Mouse (Mus musculus) heart, postnatal 0 days (tissue): ENCODE results near the gene Ppat. TPM values are rescaled to one million over a fixed set of nuclear protein-coding genes. Genes with fewer than 3 reads are reported as not detected.
A peak's percentile ranks its signal among the peaks of the same experiment; 100 is the strongest.

Source experiments
- ATAC-seq: fragments of 200-750 bp; cut with Nextera tagmentation; 2 replicates; pipeline ENCODE4 v1.8.0; 2017; ENCODE audit warnings: low read depth, moderate number of reproducible peaks, moderate library complexity; ENCODE audit not compliant: insufficient read depth
- DNase-seq: peaks from one replicate; pipeline ENCODE4 v3.0.0-alpha.2; 2016; ENCODE audit warnings: low spot score
- H3K27ac ChIP-seq: fragments of 300-500 bp; sonication (generic); 2 replicates; pipeline ENCODE4 v1.5.1; 2014; ENCODE audit warnings: low read depth, mild to moderate bottlenecking
- H3K27me3 ChIP-seq: fragments of 300-500 bp; sonication (generic); 2 replicates; pipeline ENCODE4 v1.6.1; 2014; ENCODE audit warnings: low read length, mixed read lengths; ENCODE audit not compliant: control insufficient read depth, insufficient read depth
- H3K36me3 ChIP-seq: fragments of 300-500 bp; sonication (generic); replicated peaks from 2 replicates; pipeline ENCODE4 v1.6.1; 2014; ENCODE audit warnings: low read length, mixed read lengths; ENCODE audit not compliant: control insufficient read depth, insufficient read depth
- H3K4me1 ChIP-seq: fragments of 300-500 bp; sonication (generic); 2 replicates; pipeline ENCODE4 v1.6.1; 2014; ENCODE audit warnings: antibody characterized with exemption; ENCODE audit not compliant: control insufficient read depth, insufficient read depth
- H3K4me2 ChIP-seq: fragments of 300-500 bp; sonication (generic); 2 replicates; pipeline ENCODE4 v1.6.1; 2014; ENCODE audit warnings: low read depth, mild to moderate bottlenecking, low read length, moderate library complexity
- H3K4me3 ChIP-seq: fragments of 300-500 bp; sonication (generic); 2 replicates; pipeline ENCODE4 v1.5.1; 2014; ENCODE audit warnings: low read depth, low read length
- H3K9ac ChIP-seq: fragments of 300-500 bp; sonication (generic); replicated peaks from 2 replicates; pipeline ENCODE4 v1.6.1; 2014; ENCODE audit warnings: low read depth, low read length, mixed read lengths
- H3K9me3 ChIP-seq: fragments of 300-500 bp; sonication (generic); replicated peaks from 2 replicates; pipeline ENCODE4 v1.6.1; 2016; ENCODE audit warnings: low read length; ENCODE audit not compliant: control insufficient read depth
- CTCF ChIP-seq: IDR thresholded peaks from 2 replicates; pipeline ENCODE4 v1.5.1; 2016; ENCODE audit warnings: antibody characterized with exemption, control low read depth, low read depth
- EP300 ChIP-seq: IDR thresholded peaks from 2 replicates; pipeline ENCODE4 v1.6.1; 2016; ENCODE audit warnings: antibody characterized with exemption, low read depth
- WGBS: fragments of 180-500 bp; shearing (Covaris S2); extraction: QIAGEN DNeasy Blood & Tissue Kit; methylation state at CpG from one replicate; pipeline ENCODE4 v1.1.7; 2014; 5-methylcytosine and 5-hydroxymethylcytosine counted together
- polyA plus RNA-seq: library from polyadenylated mRNA; unstranded; fragments of >200 nt; fragmentation: Nextera tagmentation; extraction: Ambion mirVana; gene quantifications from 2 replicates; pipeline ENCODE4 v1.2.1, GENCODE M21; 2015
- total RNA-seq: library from RNA; depleted of rRNA; stranded (reverse); fragments of >200 nt; gene quantifications from 2 replicates; pipeline ENCODE4 v1.2.3, GENCODE M21; 2014; ENCODE audit warnings: low replicate concordance

The Ppat gene
- total and polyA plus RNA-seq, 2 experiments from 2014 or later, result 16.2 to 24.2 TPM

- no peak overlapping the region for H3K4me2 ChIP-seq
- no peak overlapping the region for H3K27ac ChIP-seq
- peaks cover 31% of the 10 kb centered on the region for H3K36me3 ChIP-seq
- no peaks in the 10 kb centered on the region for H3K9me3 ChIP-seq
- DNase-seq, result no peak
- no peak overlapping the region for H3K9ac ChIP-seq
- TF ChIP-seq EP300 (no peak), CTCF (no peak)
- H3K4me3 ChIP-seq, result no peak overlapping the region
- ATAC-seq, result no peak
- no peaks in the 10 kb centered on the region for H3K27me3 ChIP-seq
- H3K4me1 ChIP-seq, result no peaks in the 10 kb centered on the region
- WGBS, result 71% methylated on average over 2 of the region's 2 CpGs
Measured at GRCm38 (mm10) chr5:76893084-76893483, 58.3 kb downstream of the Ppat start.

GRCm38 (mm10) chr5:76892608-76893007, 58.8 kb downstream of the Ppat start:
- H3K27ac ChIP-seq, result no peak overlapping the region
- H3K36me3 ChIP-seq, result peaks cover 30% of the 10 kb centered on the region
- WGBS, result 57% methylated on average over 2 of the region's 2 CpGs
- TF ChIP-seq EP300 (no peak), CTCF (no peak)
- H3K4me3 ChIP-seq, result no peak overlapping the region
- no peaks in the 10 kb centered on the region for H3K4me1 ChIP-seq
- ATAC-seq (no peak), DNase-seq (no peak)
- no peaks in the 10 kb centered on the region for H3K27me3 ChIP-seq
- H3K4me2 ChIP-seq, result no peak overlapping the region
- H3K9me3 ChIP-seq, result no peaks in the 10 kb centered on the region
- H3K9ac ChIP-seq, result no peak overlapping the region

- Histone ChIP-seq H3K27me3 (no peaks in the 10 kb centered on the region), H3K4me3 (no peak overlapping the region)
Measured at GRCm38 (mm10) chr5:76887011-76887410, 64.4 kb downstream of the Ppat start.

GRCm38 (mm10) chr5:76884107-76884506, 67.3 kb downstream of the Ppat start:
- no peak for ATAC-seq
- H3K36me3 ChIP-seq, result peaks cover 58% of the 10 kb centered on the region
- 90% methylated on average over 1 of the region's 1 CpGs for WGBS

More at GRCm38 (mm10) chr5:76887011-76887410, 64.4 kb downstream of the Ppat start:
- ATAC-seq (no peak), DNase-seq (no peak)
- 94% methylated on average over 2 of the region's 2 CpGs for WGBS
- Histone ChIP-seq H3K9ac (no peak overlapping the region), H3K27ac (no peak overlapping the region), H3K4me2 (no peak overlapping the region), H3K9me3 (no peaks in the 10 kb centered on the region), H3K4me1 (no peaks in the 10 kb centered on the region), H3K36me3 (peaks cover 63% of the 10 kb centered on the region)
- TF ChIP-seq EP300, result no peak
- TF ChIP-seq CTCF, result no peak

GRCm38 (mm10) chr5:76876106-76876758, 75.1 kb downstream of the Ppat start:
- DNase-seq, result peak; percentile 75
- peak overlapping the region; percentile 71 for H3K27ac ChIP-seq
- H3K9ac ChIP-seq, result no peak overlapping the region
- H3K36me3 ChIP-seq, result peaks cover 11% of the 10 kb centered on the region
- ATAC-seq, result peak; percentile 94
- WGBS, result 56% methylated on average over 25 of the region's 25 CpGs
- H3K4me1 ChIP-seq, result no peaks in the 10 kb centered on the region
- peak overlapping the region; percentile 11; the same call in 1 of the 2 replicates for H3K4me3 ChIP-seq
- peak overlapping the region; percentile 14 for H3K4me2 ChIP-seq
- no peaks in the 10 kb centered on the region for H3K27me3 ChIP-seq
- no peaks in the 10 kb centered on the region for H3K9me3 ChIP-seq
- TF ChIP-seq CTCF (peak; percentile 31), EP300 (0 out of 2 replicates have a peak, but pooled peaks have one; percentile 43)

More at GRCm38 (mm10) chr5:76884107-76884506, 67.3 kb downstream of the Ppat start:
- H3K27ac ChIP-seq, result no peak overlapping the region
- no peak overlapping the region for H3K4me3 ChIP-seq
- no peak overlapping the region for H3K9ac ChIP-seq
- TF ChIP-seq EP300, result no peak
- no peak for TF ChIP-seq CTCF
- no peaks in the 10 kb centered on the region for H3K27me3 ChIP-seq
- no peaks in the 10 kb centered on the region for H3K4me1 ChIP-seq
- no peaks in the 10 kb centered on the region for H3K9me3 ChIP-seq
- H3K4me2 ChIP-seq, result no peak overlapping the region
- no peak for DNase-seq

GRCm38 (mm10) chr5:76869553-76869952, 81.8 kb downstream of the Ppat start:
- peak overlapping the region; percentile 61 for H3K4me2 ChIP-seq
- ATAC-seq (no peak), DNase-seq (no peak)
- no peaks in the 10 kb centered on the region for H3K9me3 ChIP-seq
- TF ChIP-seq EP300, result no peak
- no peak for TF ChIP-seq CTCF
- no peak overlapping the region for H3K27ac ChIP-seq
- peaks cover 12% of the 10 kb centered on the region for H3K36me3 ChIP-seq
- H3K4me1 ChIP-seq, result peaks cover 19% of the 10 kb centered on the region
- 0 out of 2 replicates have a peak overlapping the region, but pooled peaks have one; percentile 26 for H3K9ac ChIP-seq
- H3K4me3 ChIP-seq, result peak overlapping the region; percentile 40
- no peaks in the 10 kb centered on the region for H3K27me3 ChIP-seq
- 62% methylated on average over 6 of the region's 6 CpGs for WGBS
